Mouse (Mus musculus) frontal cortex, postnatal 25 days (tissue): ENCODE data around the gene Lrp6.

Experiments
- DNase-seq, 2 experiments: peaks; one replicate each; pipeline ENCODE4 v3.0.0; 2022; ENCODE audit warnings: low spot score in 2 of 2

Lrp6 gene

DNA sequence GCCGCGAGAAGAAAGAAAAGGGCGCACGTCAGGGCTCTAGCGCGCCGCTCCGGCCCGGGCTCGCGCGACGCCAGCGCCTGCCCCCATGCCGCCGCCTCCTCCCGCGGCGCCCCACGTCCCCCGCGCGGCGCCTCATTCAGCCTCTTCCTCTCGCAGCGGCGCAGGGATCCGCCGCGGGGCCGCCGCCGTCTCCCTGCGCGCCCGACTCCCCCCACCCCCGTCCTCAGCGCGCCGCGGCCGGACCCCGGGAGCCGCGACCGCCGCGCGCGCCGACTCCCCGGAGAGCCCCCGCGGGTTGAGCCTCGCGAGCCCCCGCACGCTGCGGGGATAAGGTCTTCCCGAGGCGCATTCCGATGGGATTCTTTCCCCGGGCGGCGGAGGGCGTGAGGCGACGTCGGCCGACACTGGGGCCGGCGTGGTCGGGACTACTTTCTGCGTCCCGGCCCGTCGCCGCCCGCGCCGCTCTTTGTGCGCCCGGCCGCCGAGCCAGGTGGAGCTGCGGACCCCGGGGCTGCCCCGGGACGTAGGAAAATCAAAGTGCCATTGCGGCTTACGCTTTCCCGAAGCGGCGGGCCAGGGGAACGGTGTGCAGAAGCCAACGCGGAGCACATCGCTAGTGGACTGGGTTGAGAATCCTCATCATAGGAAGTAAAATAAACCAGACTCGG is at the start of gene Lrp6:
TSS of gene Lrp6 (minus strand) at position 148 of the 668 bp plus-strand sequence.
- DNase-seq, result peak; percentile 71

- peak; percentile 76 to 86 for DNase-seq
Observed at GRCm38 (mm10) chr6:134614723-134615648, 48.2 kb upstream of the Lrp6 start.

DNA sequence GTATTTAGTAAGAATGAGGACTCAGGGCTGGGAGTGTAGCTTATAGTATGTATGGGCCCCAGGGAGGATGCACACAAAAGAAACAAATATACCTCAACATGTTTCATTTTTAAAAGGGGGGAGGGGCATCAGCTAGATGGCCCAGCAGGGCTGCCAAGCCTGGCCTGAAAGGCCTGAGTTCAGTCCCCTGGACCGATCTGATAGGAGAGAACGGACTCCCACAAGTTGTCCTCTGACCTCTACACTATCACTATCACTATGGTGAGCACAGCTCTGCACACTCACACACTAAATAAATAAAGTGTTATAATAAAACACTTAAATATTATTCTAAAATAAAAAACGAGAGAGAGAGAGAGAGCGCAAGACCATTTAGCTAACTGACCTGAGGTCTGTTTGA is 47.6 kb upstream of the Lrp6 start:
- no peak for DNase-seq

DNA sequence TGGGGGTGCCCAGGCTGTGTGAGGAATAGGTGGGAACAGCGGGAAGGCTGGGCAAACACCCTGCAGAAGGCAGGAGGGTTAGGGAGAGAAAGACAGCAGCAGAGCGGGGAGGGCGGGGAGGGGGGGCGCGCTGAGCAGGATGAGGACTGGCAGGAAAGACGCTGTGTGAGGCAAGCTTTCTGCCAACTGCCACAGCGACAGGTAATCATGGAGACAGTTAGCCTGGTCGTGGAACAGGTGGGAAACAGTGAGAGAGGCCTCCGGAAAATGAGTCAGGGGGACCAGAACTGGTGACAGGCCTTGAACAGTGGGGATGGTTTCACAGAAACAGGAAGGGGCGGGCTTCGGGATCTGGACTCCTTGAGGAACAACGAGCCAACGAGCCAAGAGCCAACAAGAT is 45.1 kb upstream of the Lrp6 start:
- DNase-seq, result no peak

DNA sequence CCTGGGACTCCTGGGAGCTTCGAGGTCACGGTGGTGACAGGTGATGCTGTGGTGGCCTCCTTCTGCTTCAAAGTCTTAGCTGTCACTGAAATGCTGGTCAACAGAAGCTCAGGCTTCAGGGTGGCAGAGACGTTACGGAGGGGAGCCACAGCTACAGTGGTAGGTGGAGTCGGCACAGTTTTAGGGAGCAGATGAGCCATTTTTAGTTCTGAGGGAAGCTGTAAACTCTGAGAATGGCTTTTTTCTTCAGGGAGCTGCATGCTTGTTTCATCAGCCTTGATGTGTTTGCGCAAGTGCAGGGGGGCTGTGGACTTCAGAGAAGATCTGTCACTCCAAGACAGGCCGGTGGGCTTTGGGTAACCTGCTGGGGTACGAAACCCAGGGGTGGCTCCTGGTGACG is 43.6 kb upstream of the Lrp6 start:
- no peak for DNase-seq

GRCm38 (mm10) chr6:134606949-134607746 is 40.4 kb upstream of the Lrp6 start:
- no peak for DNase-seq

DNA sequence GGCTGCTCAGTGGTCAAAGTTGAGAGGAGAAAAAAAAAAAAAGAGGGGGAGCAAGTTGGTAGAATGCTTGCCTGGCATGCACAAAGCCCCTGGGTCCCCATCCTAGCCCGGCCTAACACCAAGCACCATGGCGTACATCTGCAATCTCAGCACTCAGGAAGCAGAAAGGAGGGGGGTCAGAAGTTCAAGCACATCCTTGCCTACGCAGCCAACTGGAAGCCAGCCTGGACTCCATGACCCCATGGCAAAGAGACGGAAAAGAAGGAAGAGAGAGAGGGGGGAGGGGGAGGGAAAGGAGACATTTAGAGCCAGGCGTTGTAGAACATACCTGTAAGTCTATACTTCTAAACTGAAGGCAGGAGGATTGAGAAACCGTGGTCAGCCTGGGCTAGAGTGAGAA is 39.8 kb upstream of the Lrp6 start:
- DNase-seq, result no peak

DNA sequence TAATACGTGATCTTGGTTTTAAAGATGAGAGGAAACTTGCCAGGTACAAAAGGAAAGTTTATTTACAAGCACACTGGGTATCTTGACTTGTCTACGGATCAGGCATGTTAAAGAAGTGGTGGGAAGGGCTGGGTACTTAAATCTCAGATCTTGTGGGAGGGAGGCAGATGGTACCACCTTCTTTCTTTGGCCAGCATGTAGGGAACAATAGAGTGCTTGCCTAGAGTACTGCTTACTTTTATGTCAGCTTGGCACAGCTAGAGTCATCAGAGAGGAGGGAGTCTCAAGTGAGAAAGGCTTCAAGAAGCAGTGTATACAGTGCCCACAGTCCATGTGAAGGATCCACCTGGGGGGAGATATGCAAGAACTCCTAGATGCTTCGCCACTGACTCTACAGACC is 38.4 kb upstream of the Lrp6 start:
- DNase-seq, result no peak

GRCm38 (mm10) chr6:134602371-134603003 is 35.7 kb upstream of the Lrp6 start:
- DNase-seq, result no peak

DNA sequence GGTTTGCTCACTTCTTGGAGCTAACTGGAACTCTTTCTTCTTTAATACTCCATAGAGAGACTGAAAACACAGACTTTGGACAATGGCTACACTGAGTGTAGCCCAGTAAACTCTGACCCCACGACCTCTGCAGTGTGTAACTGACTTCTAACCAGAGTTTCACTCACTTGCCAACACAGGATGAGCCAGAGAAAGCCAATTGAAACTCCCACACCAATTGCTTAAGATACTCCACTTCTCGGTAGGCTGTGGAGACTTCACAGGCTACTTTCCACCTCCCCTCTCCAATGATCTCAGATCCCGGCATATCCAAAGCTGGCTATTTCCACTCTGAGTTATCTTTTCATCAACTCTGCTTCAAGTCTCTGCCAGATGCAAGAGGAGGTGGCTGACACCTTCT is 35.0 kb upstream of the Lrp6 start:
- no peak for DNase-seq

DNA sequence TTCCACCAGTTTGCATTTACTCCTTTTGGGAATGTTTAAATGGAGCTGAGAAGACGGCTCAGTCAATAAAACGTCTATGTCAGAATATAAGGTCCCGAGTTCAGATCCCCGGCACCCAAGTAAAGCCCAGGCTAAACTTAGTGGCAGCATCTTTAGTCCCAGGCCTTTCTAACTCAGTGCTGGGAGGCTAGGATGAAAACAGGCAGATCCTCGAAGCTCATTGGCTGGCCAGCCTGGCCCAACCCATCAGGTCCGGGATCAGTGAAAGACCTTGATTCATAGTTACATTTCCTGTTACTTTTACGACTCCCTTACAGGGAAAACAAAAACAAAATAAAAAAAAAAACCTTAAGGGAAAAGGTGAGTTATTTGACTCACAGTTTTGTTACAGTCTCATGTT is 34.4 kb upstream of the Lrp6 start:
- DNase-seq, result no peak

DNA sequence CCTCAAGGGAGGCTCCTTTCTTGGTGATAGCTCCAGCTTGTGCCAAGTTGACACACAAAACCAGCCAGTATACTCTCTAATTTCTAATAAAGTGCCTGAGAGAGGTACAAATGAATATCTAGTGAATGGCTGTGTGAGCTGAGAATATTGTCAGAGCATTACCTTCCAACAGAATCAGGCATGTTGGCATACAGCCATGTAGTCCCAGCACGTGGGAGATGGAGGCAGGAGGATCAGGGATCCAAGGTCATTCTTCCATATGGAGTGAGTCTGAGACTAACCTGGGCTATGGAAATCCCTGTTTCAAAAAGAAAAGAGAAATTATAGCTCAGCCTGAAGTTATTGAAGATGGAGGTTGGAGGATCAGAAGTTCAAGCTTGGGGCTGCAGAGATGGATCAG is 32.5 kb upstream of the Lrp6 start:
- DNase-seq, result no peak

GRCm38 (mm10) chr6:134597651-134598229 is 31.0 kb upstream of the Lrp6 start:
- no peak for DNase-seq

DNA sequence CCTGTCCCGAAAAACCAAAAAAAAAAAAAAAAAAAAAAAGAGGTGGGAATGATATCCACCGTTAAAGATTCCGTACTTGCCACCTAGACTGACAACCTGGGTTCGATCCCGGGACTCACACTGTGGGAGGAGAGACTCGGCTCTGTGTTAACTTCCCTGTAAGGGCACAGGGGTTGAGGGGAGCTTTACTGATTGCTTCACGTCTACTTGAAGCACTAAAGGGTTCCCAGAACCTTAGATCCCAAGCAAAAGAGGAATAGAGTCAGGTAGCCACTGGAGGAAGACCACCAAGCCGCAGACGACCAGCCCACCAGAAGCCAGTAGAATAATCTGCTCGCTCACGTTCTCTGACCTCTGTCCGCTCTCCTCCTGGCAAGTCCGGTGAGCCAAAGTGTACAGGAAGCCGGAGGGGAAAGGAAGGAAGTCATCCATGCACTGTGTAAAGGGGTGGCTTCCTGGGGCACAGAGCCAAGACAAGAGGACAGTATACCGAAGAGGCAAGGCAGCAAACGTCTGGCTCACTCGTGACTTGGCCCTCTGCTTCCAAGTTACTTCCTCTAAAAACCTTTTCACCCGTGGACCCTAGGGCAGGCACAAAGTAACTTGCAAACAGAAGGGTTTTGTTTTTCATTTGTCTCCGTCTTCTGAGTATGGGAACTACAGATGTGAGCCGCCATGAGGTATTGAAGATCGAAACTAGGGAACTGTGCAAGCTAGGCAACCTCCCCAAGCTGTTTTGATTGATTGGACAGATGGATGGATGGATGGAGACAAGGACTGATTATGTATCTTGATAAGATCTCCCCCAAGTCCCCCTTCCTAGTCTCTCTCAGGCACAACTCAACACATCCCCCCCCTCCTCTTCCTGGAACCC is 28.0 kb upstream of the Lrp6 start:
- DNase-seq, result no peak

- DNase-seq, result no peak
Observed at GRCm38 (mm10) chr6:134591614-134592013, 24.8 kb upstream of the Lrp6 start.

- DNase-seq, result no peak
Observed at GRCm38 (mm10) chr6:134586241-134586640, 19.5 kb upstream of the Lrp6 start.

DNA sequence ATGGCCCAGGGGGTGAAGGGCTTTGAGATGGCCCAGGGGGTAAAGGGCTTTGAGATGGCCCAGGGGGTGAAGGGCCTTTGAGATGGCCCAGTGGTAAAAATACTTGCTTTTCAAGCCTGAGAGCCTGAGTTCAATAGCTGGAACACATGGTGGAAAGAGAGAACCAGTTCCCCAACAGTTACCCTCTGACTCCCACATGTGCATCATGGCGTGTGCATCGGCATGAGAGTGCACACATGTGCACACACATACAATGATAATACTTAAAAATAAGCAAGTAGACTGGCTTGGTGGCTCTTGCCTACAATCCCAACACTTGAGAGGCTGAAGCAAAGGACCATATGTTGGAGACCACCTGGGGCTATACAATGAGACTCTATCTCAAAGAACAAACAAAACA is 17.9 kb upstream of the Lrp6 start:
- DNase-seq, result no peak

DNA sequence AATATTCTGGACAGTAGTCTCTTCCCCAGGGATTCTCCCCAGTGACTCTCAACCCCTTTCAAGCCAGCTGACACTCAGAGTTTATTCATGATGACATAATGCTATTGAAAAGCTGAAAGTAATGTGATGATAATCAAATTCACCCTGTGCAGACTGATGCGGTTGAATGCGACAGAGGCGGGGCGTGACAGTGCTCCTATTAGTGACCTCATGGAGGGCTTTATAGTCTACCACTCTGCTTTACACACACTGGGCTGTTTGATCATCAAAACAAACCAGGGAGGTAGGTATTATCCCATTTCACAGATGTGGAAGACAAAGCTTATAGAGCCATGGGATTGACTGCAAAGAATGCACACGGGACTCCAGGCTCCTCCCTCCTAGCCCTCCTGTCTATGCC is 15.3 kb upstream of the Lrp6 start:
- no peak for DNase-seq

DNA sequence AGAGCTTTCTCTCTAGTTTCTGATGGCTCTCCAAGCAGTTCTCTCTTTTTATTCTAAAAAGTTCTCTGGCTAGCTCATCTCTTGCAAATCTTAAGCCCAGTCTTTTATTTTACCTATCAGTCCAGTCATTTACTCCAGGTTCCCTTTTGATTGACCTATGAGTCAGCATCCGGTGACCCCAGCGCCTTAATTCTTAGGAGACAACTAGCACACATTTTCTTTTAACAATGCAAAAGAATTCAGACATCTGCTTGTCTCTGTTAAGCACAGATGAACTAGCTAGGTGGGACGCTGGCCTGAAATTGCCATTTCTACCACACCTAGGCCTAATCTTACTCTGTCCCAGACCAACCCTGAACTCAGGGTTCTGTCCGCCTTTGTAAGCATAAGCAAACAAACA is 12.7 kb upstream of the Lrp6 start:
- no peak for DNase-seq

DNA sequence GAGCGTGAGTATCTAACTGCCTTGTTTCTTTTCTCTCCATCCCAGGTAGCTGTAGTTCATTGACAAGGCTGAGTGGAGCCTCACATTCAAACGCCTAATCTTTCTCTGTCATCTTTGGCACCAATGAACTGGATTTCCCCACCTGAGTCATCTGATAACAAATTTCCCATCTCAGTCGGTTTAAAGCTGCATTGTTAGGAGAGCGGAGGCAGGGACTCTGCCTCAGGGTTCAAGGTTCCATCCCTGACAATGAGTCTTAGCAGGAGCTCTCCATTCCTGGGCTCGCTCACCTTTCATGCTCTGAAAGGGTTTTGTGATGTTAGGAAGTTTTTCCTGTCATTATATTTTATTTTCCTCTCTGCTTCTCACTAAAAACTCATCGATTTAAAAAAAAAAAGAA is 11.3 kb upstream of the Lrp6 start:
- no peak for DNase-seq
